Mouse (Mus musculus): ENCODE measurements around the gene Nfatc4. TPM values are rescaled to one million over a fixed set of nuclear protein-coding genes. Genes with fewer than 3 reads are reported as not detected.

Gene Nfatc4
- polyA plus RNA-seq, 1 experiment: 7.6 TPM

DNA sequence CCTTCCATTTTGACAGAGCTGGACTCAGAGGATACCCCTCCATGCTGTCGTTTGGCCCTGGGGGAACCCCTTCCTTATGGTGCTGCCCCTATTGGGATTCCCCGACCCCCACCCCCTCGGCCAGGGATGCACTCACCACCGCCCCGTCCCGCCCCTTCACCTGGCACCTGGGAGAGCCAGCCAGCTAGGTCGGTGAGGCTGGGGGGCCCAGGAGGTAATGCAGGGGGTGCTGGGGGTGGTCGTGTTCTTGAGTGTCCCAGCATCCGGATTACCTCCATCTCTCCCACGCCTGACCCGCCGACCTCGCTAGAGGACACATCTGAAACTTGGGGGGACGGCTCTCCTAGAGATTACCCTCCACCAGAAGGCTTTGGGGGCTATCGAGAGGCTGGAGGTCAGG is 3.2 kb downstream of the Nfatc4 start:
- 39% methylated on average over 15 of the region's 15 CpGs for WGBS
- Histone ChIP-seq H3K4me1 (ENCODE audit: control insufficient read depth, insufficient read depth, insufficient read length, low read length) (peaks cover 5% of the 10 kb centered on the region), H3K4me3 (ENCODE audit: low read depth, low read length) (peak overlapping the region; percentile 19)

DNA sequence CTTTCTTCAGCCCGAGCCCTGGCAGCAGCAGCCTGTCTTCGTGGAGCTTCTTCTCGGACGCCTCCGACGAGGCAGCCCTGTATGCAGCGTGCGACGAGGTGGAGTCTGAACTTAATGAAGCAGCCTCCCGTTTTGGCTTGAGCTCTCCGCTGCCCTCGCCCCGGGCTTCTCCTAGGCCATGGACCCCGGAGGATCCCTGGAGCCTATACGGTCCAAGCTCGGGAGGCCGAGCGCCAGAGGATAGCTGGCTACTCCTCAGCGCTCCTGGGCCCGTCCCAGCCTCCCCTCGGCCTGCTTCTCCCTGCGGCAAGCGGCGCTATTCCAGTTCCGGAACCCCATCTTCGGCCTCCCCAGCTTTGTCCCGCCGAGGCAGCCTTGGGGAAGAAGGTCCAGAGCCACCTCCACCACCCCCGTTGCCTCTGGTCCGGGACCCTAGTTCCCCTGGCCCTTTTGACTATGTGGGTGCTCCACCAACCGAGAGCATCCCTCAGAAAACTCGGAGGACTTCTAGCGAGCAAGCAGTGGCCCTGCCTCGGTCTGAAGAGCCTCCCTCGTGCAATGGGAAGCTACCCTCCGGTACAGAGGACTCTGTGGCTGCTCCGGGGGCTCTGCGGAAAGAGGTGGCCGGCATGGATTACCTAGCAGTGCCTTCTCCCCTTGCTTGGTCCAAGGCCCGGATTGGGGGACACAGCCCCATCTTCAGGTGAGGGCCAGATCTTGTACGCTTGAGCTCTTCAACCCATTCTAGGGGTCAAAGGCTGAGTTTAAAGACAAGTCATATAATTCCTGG is 3.8 kb downstream of the Nfatc4 start:
- Histone ChIP-seq H3K27ac (ENCODE audit: insufficient read depth, low read depth, low read length) (no peak overlapping the region), H3K36me3 (ENCODE audit: control insufficient read depth, insufficient read depth, low read length) (no peaks in the 10 kb centered on the region), H3K4me3 (ENCODE audit: low read depth, low read length) (peak overlapping the region; percentile 19)

More for the DNA sequence above, 3.2 kb downstream of the Nfatc4 start:
- no peak for TF ChIP-seq POLR2A (IDR thresholded peaks at IDR 0.05; ENCODE audit: low read depth, low read length)
- TF ChIP-seq CTCF (IDR thresholded peaks at IDR 0.05; ENCODE audit: extremely low read depth, insufficient read length, insufficient replicate concordance, low read depth, low read length): no peak
- H3K36me3 ChIP-seq (ENCODE audit: control insufficient read depth, insufficient read depth, low read length): no peaks in the 10 kb centered on the region
- no peak overlapping the region for H3K27ac ChIP-seq (ENCODE audit: insufficient read depth, low read depth, low read length)
- peaks cover 28% of the 10 kb centered on the region for H3K27me3 ChIP-seq (ENCODE audit: control insufficient read depth, insufficient read depth, low read length)

DNA sequence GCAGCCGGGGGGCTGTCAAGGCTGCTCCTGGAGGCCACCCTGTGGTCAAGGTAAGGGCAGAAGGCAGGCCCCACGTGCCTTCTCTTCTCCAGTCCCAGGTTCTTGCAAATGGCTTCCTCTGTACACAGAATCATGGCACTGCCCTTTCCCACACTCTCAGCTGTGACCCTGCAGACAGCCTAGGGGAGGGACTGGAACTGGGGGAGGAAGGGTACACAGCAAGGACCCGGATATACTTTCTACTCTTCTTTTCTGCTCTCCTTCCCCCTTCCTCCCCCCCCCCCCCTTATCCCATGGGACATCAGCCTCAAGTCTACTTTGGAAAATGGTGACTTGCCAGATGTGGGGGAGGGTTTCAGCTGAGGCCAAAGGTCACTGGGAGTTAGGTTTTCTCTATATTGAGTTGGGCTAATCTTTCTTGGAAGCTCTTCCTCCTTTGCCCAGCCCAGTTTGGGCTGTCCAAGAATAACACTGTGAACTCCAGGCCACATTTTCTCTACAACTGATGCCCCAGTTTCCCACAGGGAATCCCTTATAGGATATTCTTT is 5.8 kb downstream of the Nfatc4 start:
- WGBS: 39% methylated on average over 3 of the region's 3 CpGs
- TF ChIP-seq POLR2A (IDR thresholded peaks at IDR 0.05; ENCODE audit: low read depth, low read length) (no peak), CTCF (IDR thresholded peaks at IDR 0.05; ENCODE audit: extremely low read depth, insufficient read length, insufficient replicate concordance, low read depth, low read length) (no peak)
- no peak overlapping the region for H3K27ac ChIP-seq (ENCODE audit: insufficient read depth, low read depth, low read length)
- H3K4me3 ChIP-seq (ENCODE audit: low read depth, low read length): no peak overlapping the region
- no peaks in the 10 kb centered on the region for H3K4me1 ChIP-seq (ENCODE audit: control insufficient read depth, insufficient read depth, insufficient read length, low read length)
- H3K36me3 ChIP-seq (ENCODE audit: control insufficient read depth, insufficient read depth, low read length): no peaks in the 10 kb centered on the region
- H3K27me3 ChIP-seq (ENCODE audit: control insufficient read depth, insufficient read depth, low read length): peaks cover 21% of the 10 kb centered on the region

More for the DNA sequence above, 3.8 kb downstream of the Nfatc4 start:
- 62% methylated on average over 41 of the region's 41 CpGs for WGBS
- no peak for TF ChIP-seq POLR2A (IDR thresholded peaks at IDR 0.05; ENCODE audit: low read depth, low read length)
- TF ChIP-seq CTCF (IDR thresholded peaks at IDR 0.05; ENCODE audit: extremely low read depth, insufficient read length, insufficient replicate concordance, low read depth, low read length): no peak
- H3K4me1 ChIP-seq (ENCODE audit: control insufficient read depth, insufficient read depth, insufficient read length, low read length): peaks cover 5% of the 10 kb centered on the region
- H3K27me3 ChIP-seq (ENCODE audit: control insufficient read depth, insufficient read depth, low read length): peaks cover 28% of the 10 kb centered on the region

DNA sequence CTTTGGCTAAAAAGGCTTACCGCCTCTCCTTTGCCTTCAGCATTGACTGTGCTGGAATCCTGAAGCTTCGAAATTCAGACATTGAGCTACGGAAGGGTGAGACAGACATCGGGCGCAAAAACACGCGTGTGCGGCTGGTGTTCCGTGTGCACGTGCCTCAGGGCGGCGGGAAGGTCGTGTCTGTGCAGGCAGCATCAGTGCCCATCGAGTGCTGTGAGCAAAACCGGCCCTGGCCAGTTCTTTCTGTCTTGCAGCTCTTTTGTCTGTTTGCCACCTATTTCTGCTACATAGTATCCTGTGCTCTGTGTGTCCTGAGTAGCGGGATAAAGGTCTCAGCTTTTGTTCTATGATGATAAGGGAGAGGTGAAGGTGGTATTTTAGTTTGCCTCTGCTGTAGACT is 6.9 kb downstream of the Nfatc4 start:
- Histone ChIP-seq H3K27me3 (ENCODE audit: control insufficient read depth, insufficient read depth, low read length) (peaks cover 11% of the 10 kb centered on the region), H3K4me3 (ENCODE audit: low read depth, low read length) (no peak overlapping the region), H3K27ac (ENCODE audit: insufficient read depth, low read depth, low read length) (no peak overlapping the region), H3K36me3 (ENCODE audit: control insufficient read depth, insufficient read depth, low read length) (no peaks in the 10 kb centered on the region), H3K4me1 (ENCODE audit: control insufficient read depth, insufficient read depth, insufficient read length, low read length) (no peaks in the 10 kb centered on the region)
- TF ChIP-seq CTCF (IDR thresholded peaks at IDR 0.05; ENCODE audit: extremely low read depth, insufficient read length, insufficient replicate concordance, low read depth, low read length) (no peak), POLR2A (IDR thresholded peaks at IDR 0.05; ENCODE audit: low read depth, low read length) (no peak)
- WGBS: 89% methylated on average over 16 of the region's 16 CpGs

DNA sequence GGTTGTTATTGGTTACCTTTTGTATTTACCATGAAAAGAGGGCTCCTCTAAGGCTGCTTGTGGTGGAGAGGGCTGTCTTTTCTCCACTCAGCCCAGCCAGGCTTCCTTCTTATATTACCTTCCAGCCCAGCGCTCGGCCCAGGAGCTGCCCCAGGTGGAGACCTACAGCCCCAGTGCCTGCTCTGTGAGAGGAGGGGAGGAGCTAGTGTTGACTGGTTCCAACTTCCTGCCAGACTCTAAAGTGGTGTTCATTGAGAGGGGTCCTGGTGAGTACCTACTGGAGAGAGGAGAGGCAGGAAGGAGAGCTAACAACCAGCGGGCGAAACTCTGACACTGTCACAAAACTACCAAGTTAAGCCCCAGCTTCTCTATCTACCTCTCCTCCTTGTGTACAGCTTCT is 7.4 kb downstream of the Nfatc4 start:
- Histone ChIP-seq H3K4me1 (ENCODE audit: control insufficient read depth, insufficient read depth, insufficient read length, low read length) (no peaks in the 10 kb centered on the region), H3K36me3 (ENCODE audit: control insufficient read depth, insufficient read depth, low read length) (no peaks in the 10 kb centered on the region), H3K4me3 (ENCODE audit: low read depth, low read length) (no peak overlapping the region), H3K27ac (ENCODE audit: insufficient read depth, low read depth, low read length) (no peak overlapping the region), H3K27me3 (ENCODE audit: control insufficient read depth, insufficient read depth, low read length) (peaks cover 7% of the 10 kb centered on the region)
- WGBS: 70% methylated on average over 4 of the region's 4 CpGs
- TF ChIP-seq POLR2A (IDR thresholded peaks at IDR 0.05; ENCODE audit: low read depth, low read length) (no peak), CTCF (IDR thresholded peaks at IDR 0.05; ENCODE audit: extremely low read depth, insufficient read length, insufficient replicate concordance, low read depth, low read length) (no peak)

DNA sequence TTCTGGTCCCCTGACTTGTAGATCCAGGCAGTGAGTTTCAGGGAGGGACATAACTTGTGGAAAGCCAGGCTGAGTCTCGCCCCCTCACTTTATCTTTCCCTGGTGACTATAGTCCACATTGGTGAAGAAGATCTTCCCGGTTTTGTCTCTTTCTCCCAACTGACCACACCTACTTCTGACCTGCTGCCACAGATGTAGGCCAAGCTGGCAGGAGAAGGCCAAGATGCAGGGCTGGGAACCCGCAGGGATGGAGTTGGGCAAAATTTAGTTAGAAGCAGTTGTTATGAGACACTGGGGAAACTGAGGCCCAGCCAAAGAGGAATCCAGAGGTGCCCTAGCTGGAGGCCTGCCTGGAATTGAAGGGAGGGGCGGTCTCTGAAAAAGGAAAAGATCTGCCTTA is 10.2 kb downstream of the Nfatc4 start:
- H3K4me3 ChIP-seq (ENCODE audit: low read depth, low read length): no peak overlapping the region
- no peak for TF ChIP-seq POLR2A (IDR thresholded peaks at IDR 0.05; ENCODE audit: low read depth, low read length)
- TF ChIP-seq CTCF (IDR thresholded peaks at IDR 0.05; ENCODE audit: extremely low read depth, insufficient read length, insufficient replicate concordance, low read depth, low read length): no peak
- no peak overlapping the region for H3K27ac ChIP-seq (ENCODE audit: insufficient read depth, low read depth, low read length)
- H3K4me1 ChIP-seq (ENCODE audit: control insufficient read depth, insufficient read depth, insufficient read length, low read length): no peaks in the 10 kb centered on the region
- no peaks in the 10 kb centered on the region for H3K36me3 ChIP-seq (ENCODE audit: control insufficient read depth, insufficient read depth, low read length)
- H3K27me3 ChIP-seq (ENCODE audit: control insufficient read depth, insufficient read depth, low read length): no peaks in the 10 kb centered on the region
- 74% methylated on average over 4 of the region's 4 CpGs for WGBS

DNA sequence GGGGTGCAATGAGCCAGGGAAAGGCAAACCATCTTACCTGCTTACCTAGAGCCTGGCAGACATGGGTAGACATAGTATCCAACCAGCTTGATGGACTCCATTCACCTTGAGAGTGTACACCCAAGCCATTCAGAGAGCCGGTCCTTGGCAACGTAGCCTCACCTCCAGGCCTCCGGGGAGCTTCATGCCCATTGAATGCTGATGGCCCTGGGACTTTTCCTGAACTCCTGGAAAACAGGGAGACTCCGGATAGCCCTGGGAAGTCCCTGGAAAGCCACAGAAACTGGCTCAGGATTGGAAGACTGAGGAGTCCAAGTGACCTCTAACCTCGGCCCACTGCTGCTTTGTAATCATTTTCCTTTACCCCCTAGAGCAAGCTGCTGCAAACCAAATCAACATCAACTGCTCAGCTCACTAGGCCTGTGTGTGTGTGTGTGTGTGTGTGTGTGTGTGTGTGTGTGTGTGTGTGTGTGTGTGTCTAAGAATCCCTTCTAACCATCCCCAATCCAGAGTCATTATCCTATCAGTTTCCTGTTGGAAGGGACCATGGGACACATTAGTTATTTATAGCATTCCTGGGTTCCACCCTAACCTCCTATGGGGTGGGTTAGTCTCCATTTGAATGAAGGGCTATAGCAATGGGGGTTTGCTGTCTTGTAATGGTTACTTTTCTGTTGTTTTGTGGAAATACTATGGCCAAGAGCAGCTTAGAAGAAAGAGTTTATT is 12.0 kb downstream of the Nfatc4 start:
- TF ChIP-seq POLR2A (IDR thresholded peaks at IDR 0.05; ENCODE audit: low read depth, low read length) (no peak), CTCF (IDR thresholded peaks at IDR 0.05; ENCODE audit: extremely low read depth, insufficient read length, insufficient replicate concordance, low read depth, low read length) (no peak)
- no peaks in the 10 kb centered on the region for H3K4me1 ChIP-seq (ENCODE audit: control insufficient read depth, insufficient read depth, insufficient read length, low read length)
- 83% methylated on average over 5 of the region's 5 CpGs for WGBS

More for the DNA sequence above, 12.0 kb downstream of the Nfatc4 start:
- Histone ChIP-seq H3K27me3 (ENCODE audit: control insufficient read depth, insufficient read depth, low read length) (no peaks in the 10 kb centered on the region), H3K27ac (ENCODE audit: insufficient read depth, low read depth, low read length) (no peak overlapping the region), H3K36me3 (ENCODE audit: control insufficient read depth, insufficient read depth, low read length) (no peaks in the 10 kb centered on the region), H3K4me3 (ENCODE audit: low read depth, low read length) (no peak overlapping the region)
